Mouse (Mus musculus) ES-Bruce4 (cell line): ENCODE measurements around the gene Gm20532. TPM values are rescaled to one million over a fixed set of nuclear protein-coding genes. Genes with fewer than 3 reads are reported as not detected.
A peak's percentile ranks its signal among the peaks of the same experiment; 100 is the strongest.

Experiments used
- H3K27ac ChIP-seq: 2 replicates; pipeline ENCODE4 v1.5.1; 2012; ENCODE audit warnings: low read length, inconsistent platforms; ENCODE audit not compliant: insufficient read depth
- H3K27me3 ChIP-seq: 2 replicates; pipeline ENCODE4 v1.6.1; 2012; ENCODE audit warnings: mild to moderate bottlenecking, low read length, inconsistent platforms; ENCODE audit not compliant: control insufficient read depth, poor library complexity, insufficient read depth, severe bottlenecking
- H3K36me3 ChIP-seq: 2 replicates; pipeline ENCODE4 v1.6.1; 2012; ENCODE audit warnings: inconsistent platforms, mild to moderate bottlenecking, low read length, moderate library complexity; ENCODE audit not compliant: control insufficient read depth, poor library complexity, insufficient read depth, severe bottlenecking
- H3K4me1 ChIP-seq: one replicate; pipeline ENCODE4 v1.8.1; 2011; ENCODE audit warnings: low read length; ENCODE audit not compliant: control insufficient read depth, insufficient read depth
- H3K4me3 ChIP-seq: 2 replicates; pipeline ENCODE4 v1.5.1; 2011; ENCODE audit warnings: low read depth, mild to moderate bottlenecking, low read length
- H3K9ac ChIP-seq: 2 replicates; pipeline ENCODE4 v1.6.1; 2012; ENCODE audit warnings: low read depth, mild to moderate bottlenecking, inconsistent platforms; ENCODE audit not compliant: poor library complexity, severe bottlenecking
- H3K9me3 ChIP-seq: replicated peaks from 2 replicates; pipeline ENCODE4 v1.6.1; 2012; ENCODE audit warnings: mild to moderate bottlenecking, low read length, inconsistent platforms; ENCODE audit not compliant: control insufficient read depth, poor library complexity, insufficient read depth, severe bottlenecking
- CTCF ChIP-seq: IDR thresholded peaks from one replicate; pipeline ENCODE4 v1.8.1; 2011; ENCODE audit warnings: low read depth, low read length
- EP300 ChIP-seq: IDR thresholded peaks from 2 replicates; pipeline ENCODE4 v1.6.1; 2011; ENCODE audit warnings: low read depth, low read length; ENCODE audit not compliant: insufficient read depth
- POLR2A ChIP-seq: IDR thresholded peaks from one replicate; pipeline ENCODE4 v1.8.1; 2011; ENCODE audit warnings: low read length; ENCODE audit not compliant: insufficient read depth
- polyA plus RNA-seq: library from polyadenylated mRNA; stranded (reverse); fragments of >200 nt; gene quantifications from 2 replicates; pipeline ENCODE4 v1.2.4, GENCODE M21; 2011; ENCODE audit warnings: low read depth; ENCODE audit not compliant: missing spikeins, insufficient read depth, insufficient read length

Gene Gm20532
- polyA plus RNA-seq, 1 experiment: not detected

GRCm38 (mm10) chr2:26544265-26544664 is 42.2 kb upstream of the Gm20532 start:
- Histone ChIP-seq H3K4me1 (no peaks in the 10 kb centered on the region), H3K9me3 (no peaks in the 10 kb centered on the region)

GRCm38 (mm10) chr2:26547481-26547880 is 39.0 kb upstream of the Gm20532 start:
- H3K27me3 ChIP-seq: no peaks in the 10 kb centered on the region
- H3K36me3 ChIP-seq: no peaks in the 10 kb centered on the region
- H3K4me3 ChIP-seq: no peak overlapping the region
- no peaks in the 10 kb centered on the region for H3K4me1 ChIP-seq
- TF ChIP-seq POLR2A (no peak), CTCF (peak; percentile 47), EP300 (no peak)
- no peaks in the 10 kb centered on the region for H3K9me3 ChIP-seq
- no peak overlapping the region for H3K9ac ChIP-seq
- H3K27ac ChIP-seq: no peak overlapping the region

More at GRCm38 (mm10) chr2:26544265-26544664, 42.2 kb upstream of the Gm20532 start:
- TF ChIP-seq POLR2A (no peak), CTCF (no peak), EP300 (no peak)
- no peak overlapping the region for H3K4me3 ChIP-seq
- H3K9ac ChIP-seq: no peak overlapping the region
- no peaks in the 10 kb centered on the region for H3K27me3 ChIP-seq
- H3K27ac ChIP-seq: no peak overlapping the region
- H3K36me3 ChIP-seq: no peaks in the 10 kb centered on the region

GRCm38 (mm10) chr2:26549801-26550200 is 36.6 kb upstream of the Gm20532 start:
- Histone ChIP-seq H3K36me3 (no peaks in the 10 kb centered on the region), H3K27me3 (no peaks in the 10 kb centered on the region), H3K9ac (no peak overlapping the region), H3K4me1 (no peaks in the 10 kb centered on the region), H3K27ac (no peak overlapping the region), H3K9me3 (no peaks in the 10 kb centered on the region), H3K4me3 (no peak overlapping the region)
- TF ChIP-seq CTCF (no peak), POLR2A (no peak), EP300 (no peak)

- Histone ChIP-seq H3K4me3 (no peak overlapping the region), H3K27ac (no peak overlapping the region), H3K4me1 (no peaks in the 10 kb centered on the region), H3K27me3 (no peaks in the 10 kb centered on the region), H3K9ac (no peak overlapping the region), H3K36me3 (no peaks in the 10 kb centered on the region), H3K9me3 (no peaks in the 10 kb centered on the region)
- TF ChIP-seq EP300 (no peak), POLR2A (no peak), CTCF (no peak)
Measured at GRCm38 (mm10) chr2:26550205-26550604, 36.2 kb upstream of the Gm20532 start.

- no peak overlapping the region for H3K9ac ChIP-seq
- no peaks in the 10 kb centered on the region for H3K4me1 ChIP-seq
- no peak for TF ChIP-seq EP300
- TF ChIP-seq CTCF: no peak
- no peak for TF ChIP-seq POLR2A
- no peak overlapping the region for H3K27ac ChIP-seq
- H3K27me3 ChIP-seq: no peaks in the 10 kb centered on the region
- no peak overlapping the region for H3K4me3 ChIP-seq
- H3K36me3 ChIP-seq: no peaks in the 10 kb centered on the region
- H3K9me3 ChIP-seq: no peaks in the 10 kb centered on the region
Measured at GRCm38 (mm10) chr2:26550777-26551176, 35.7 kb upstream of the Gm20532 start.

GRCm38 (mm10) chr2:26551446-26551845 is 35.0 kb upstream of the Gm20532 start:
- Histone ChIP-seq H3K4me1 (peaks cover 2% of the 10 kb centered on the region), H3K36me3 (no peaks in the 10 kb centered on the region), H3K27ac (no peak overlapping the region), H3K27me3 (no peaks in the 10 kb centered on the region), H3K4me3 (no peak overlapping the region), H3K9ac (no peak overlapping the region), H3K9me3 (no peaks in the 10 kb centered on the region)
- TF ChIP-seq POLR2A: no peak
- TF ChIP-seq CTCF: no peak
- TF ChIP-seq EP300: no peak
